Mouse (Mus musculus) forebrain, postnatal 0 days (tissue): ENCODE results near the gene Zfp369. TPM values are rescaled to one million over a fixed set of nuclear protein-coding genes. Genes with fewer than 3 reads are reported as not detected.
A peak's percentile ranks its signal among the peaks of the same experiment; 100 is the strongest.

Source experiments
- ATAC-seq: fragments of 200-750 bp; cut with Nextera tagmentation; 2 replicates; pipeline ENCODE4 v1.8.0; 2017; ENCODE audit warnings: mild to moderate bottlenecking, moderate library complexity
- DNase-seq: peaks from one replicate; pipeline ENCODE4 v3.0.0-alpha.2; 2015
- H3K27ac ChIP-seq: fragments of 300-500 bp; sonication (generic); 2 replicates; pipeline ENCODE4 v1.5.1; 2014; ENCODE audit warnings: low read depth, mild to moderate bottlenecking, antibody characterized with exemption, low read length, moderate library complexity, mixed read lengths
- H3K27me3 ChIP-seq: fragments of 300-500 bp; sonication (generic); 2 replicates; pipeline ENCODE4 v1.6.1; 2014; ENCODE audit warnings: mild to moderate bottlenecking, low read length, mixed read lengths; ENCODE audit not compliant: insufficient read depth
- H3K36me3 ChIP-seq: fragments of 300-500 bp; sonication (generic); 2 replicates; pipeline ENCODE4 v1.6.1; 2014; ENCODE audit warnings: mild to moderate bottlenecking, moderate library complexity; ENCODE audit not compliant: insufficient read depth
- H3K4me1 ChIP-seq: fragments of 300-500 bp; sonication (generic); 2 replicates; pipeline ENCODE4 v1.6.1; 2014; ENCODE audit warnings: antibody characterized with exemption; ENCODE audit not compliant: insufficient read depth
- H3K4me2 ChIP-seq: fragments of 300-500 bp; sonication (generic); 2 replicates; pipeline ENCODE4 v1.6.1; 2014; ENCODE audit warnings: low read depth, mild to moderate bottlenecking, moderate library complexity
- H3K4me3 ChIP-seq: fragments of 300-500 bp; sonication (generic); 2 replicates; pipeline ENCODE4 v1.5.1; 2014; ENCODE audit warnings: low read depth, low read length, mixed read lengths
- H3K9ac ChIP-seq: fragments of 300-500 bp; sonication (generic); 2 replicates; pipeline ENCODE4 v1.6.1; 2014; ENCODE audit warnings: mild to moderate bottlenecking
- H3K9me3 ChIP-seq: fragments of 300-500 bp; sonication (generic); 2 replicates; pipeline ENCODE4 v1.6.1; 2016; ENCODE audit warnings: low read length
- CTCF ChIP-seq: sonication (generic); IDR thresholded peaks from 2 replicates; pipeline ENCODE4 v1.5.1; 2016; ENCODE audit warnings: antibody characterized with exemption, control low read depth, low read depth
- WGBS: fragments of 180-500 bp; shearing (Covaris S2); extraction: QIAGEN DNeasy Blood & Tissue Kit; methylation state at CpG from one replicate; pipeline ENCODE4 v1.1.7; 2014; 5-methylcytosine and 5-hydroxymethylcytosine counted together
- polyA plus RNA-seq: library from polyadenylated mRNA; unstranded; fragments of >200 nt; fragmentation: Nextera tagmentation; extraction: Ambion mirVana; gene quantifications from 2 replicates; pipeline ENCODE4 v1.2.1, GENCODE M21; 2015
- total RNA-seq: library from RNA; depleted of rRNA; stranded (reverse); fragments of >200 nt; gene quantifications from 2 replicates; pipeline ENCODE4 v1.2.3, GENCODE M21; 2014

Gene Zfp369
- total and polyA plus RNA-seq, 2 experiments from 2014 or later: 9.7 to 65.3 TPM

- no peak overlapping the region for H3K4me3 ChIP-seq
- 96% methylated on average over 4 of the region's 4 CpGs for WGBS
These were observed 35.3 kb upstream of the Zfp369 start for GRCm38 (mm10) chr13:65243273-65243672.

DNA sequence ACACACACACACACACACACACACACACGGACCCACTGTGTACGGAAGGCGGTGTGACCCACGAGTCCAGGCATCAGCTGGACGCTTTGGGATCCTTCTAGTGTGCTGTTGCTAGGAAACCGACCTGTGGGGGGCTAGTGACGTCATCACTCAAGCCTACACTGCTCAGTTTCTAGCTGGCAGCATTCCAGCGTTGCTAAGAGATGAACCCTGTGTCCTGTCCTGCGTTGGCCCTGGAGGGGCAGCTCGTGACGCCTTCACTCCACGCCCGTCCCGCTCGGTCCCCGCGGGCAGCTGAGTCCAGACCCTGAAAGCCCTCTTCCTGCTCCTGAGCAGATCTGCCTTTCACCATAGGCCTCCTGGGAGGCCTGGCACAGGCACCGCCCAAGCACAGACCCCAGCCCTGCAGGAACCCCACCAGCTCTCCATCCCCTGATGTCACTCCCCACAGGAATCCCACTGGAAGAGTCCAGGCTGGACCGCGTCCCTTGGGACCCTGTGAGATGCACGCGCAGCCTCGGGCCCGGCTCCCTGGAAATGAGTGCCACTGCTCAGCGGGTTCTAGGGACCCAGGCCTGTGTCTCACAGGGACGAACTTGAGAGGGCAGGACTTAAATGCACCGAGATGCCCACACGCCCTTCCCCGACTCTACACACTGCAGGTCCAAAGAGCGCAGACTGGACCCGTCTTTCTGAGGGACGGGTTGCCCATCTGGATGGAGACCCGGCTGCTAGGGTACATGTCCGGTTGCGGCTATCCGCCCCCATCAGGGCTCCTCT is 20.2 kb upstream of the Zfp369 start:
- ATAC-seq (peak; percentile 89), DNase-seq (peak; percentile 81)
- peaks cover 9% of the 10 kb centered on the region; the same call in 1 of the 2 replicates for H3K36me3 ChIP-seq
- H3K4me3 ChIP-seq: peak overlapping the region; percentile 25
- peak overlapping the region; percentile 41 for H3K4me2 ChIP-seq
- no peaks in the 10 kb centered on the region for H3K4me1 ChIP-seq
- 33% methylated on average over 36 of the region's 36 CpGs for WGBS
- H3K9ac ChIP-seq: peak overlapping the region; percentile 35
- no peaks in the 10 kb centered on the region for H3K27me3 ChIP-seq
- no peak for TF ChIP-seq CTCF
- H3K27ac ChIP-seq: peak overlapping the region; percentile 40; the same call in 1 of the 2 replicates
- peaks cover 47% of the 10 kb centered on the region; the same call in 1 of the 2 replicates for H3K9me3 ChIP-seq

More at GRCm38 (mm10) chr13:65243273-65243672, 35.3 kb upstream of the Zfp369 start:
- H3K4me1 ChIP-seq: peaks cover 7% of the 10 kb centered on the region; the same call in 1 of the 2 replicates
- no peaks in the 10 kb centered on the region for H3K36me3 ChIP-seq
- H3K9me3 ChIP-seq: 0 out of 2 replicates have a peak, but pooled peaks cover 6% of the 10 kb centered on the region
- DNase-seq: no peak
- TF ChIP-seq CTCF: no peak
- no peaks in the 10 kb centered on the region for H3K27me3 ChIP-seq
- no peak overlapping the region for H3K9ac ChIP-seq
- H3K27ac ChIP-seq: no peak overlapping the region
- H3K4me2 ChIP-seq: no peak overlapping the region
- no peak for ATAC-seq

GRCm38 (mm10) chr13:65259239-65259638 is 19.4 kb upstream of the Zfp369 start, which contains the start of gene Gm10775:
Gene Gm10775, plus strand, starts transcription at chr13:65259539.
- Histone ChIP-seq H3K27ac (peak within 1 kb of the TSS; percentile 40; the same call in 1 of the 2 replicates), H3K9ac (peak within 1 kb of the TSS; percentile 35), H3K27me3 (no peaks in the 10 kb centered on the region), H3K4me3 (peak within 1 kb of the TSS; percentile 25), H3K4me1 (no peaks in the 10 kb centered on the region), H3K9me3 (peaks cover 55% of the 10 kb centered on the region; the same call in 1 of the 2 replicates), H3K36me3 (peaks cover 18% of the 10 kb centered on the region; the same call in 1 of the 2 replicates), H3K4me2 (peak within 1 kb of the TSS; percentile 41)
- TF ChIP-seq CTCF: no peak
- ATAC-seq: no peak
- WGBS: 50% methylated on average over 29 of the region's 29 CpGs
- no peak for DNase-seq

- ATAC-seq: no peak
- Histone ChIP-seq H3K4me2 (no peak overlapping the region), H3K4me1 (no peaks in the 10 kb centered on the region), H3K4me3 (no peak overlapping the region), H3K27ac (no peak overlapping the region), H3K36me3 (peaks cover 18% of the 10 kb centered on the region; the same call in 1 of the 2 replicates), H3K9ac (no peak overlapping the region), H3K27me3 (no peaks in the 10 kb centered on the region), H3K9me3 (peaks cover 50% of the 10 kb centered on the region; the same call in 1 of the 2 replicates)
- no peak for DNase-seq
- WGBS: 96% methylated on average over 5 of the region's 5 CpGs
- no peak for TF ChIP-seq CTCF
These were observed 16.5 kb upstream of the Zfp369 start for GRCm38 (mm10) chr13:65262086-65262485.

GRCm38 (mm10) chr13:65277994-65278382 is 626 bp upstream of the Zfp369 start:
- WGBS: 16% methylated on average over 9 of the region's 9 CpGs
- peaks cover 11% of the 10 kb centered on the region for H3K9me3 ChIP-seq
- H3K27me3 ChIP-seq: no peaks in the 10 kb centered on the region
- peak overlapping the region; percentile 81 for H3K9ac ChIP-seq
- peak overlapping the region; percentile 92 for H3K27ac ChIP-seq
- 0 out of 2 replicates have a peak, but pooled peaks have one; percentile 2 for TF ChIP-seq CTCF
- peak; percentile 21 for ATAC-seq
- H3K36me3 ChIP-seq: peaks cover 7% of the 10 kb centered on the region; the same call in 1 of the 2 replicates
- DNase-seq: no peak
- peaks cover 3% of the 10 kb centered on the region; the same call in 1 of the 2 replicates for H3K4me1 ChIP-seq
- H3K4me2 ChIP-seq: peak overlapping the region; percentile 60
- H3K4me3 ChIP-seq: peak overlapping the region; percentile 80

DNA sequence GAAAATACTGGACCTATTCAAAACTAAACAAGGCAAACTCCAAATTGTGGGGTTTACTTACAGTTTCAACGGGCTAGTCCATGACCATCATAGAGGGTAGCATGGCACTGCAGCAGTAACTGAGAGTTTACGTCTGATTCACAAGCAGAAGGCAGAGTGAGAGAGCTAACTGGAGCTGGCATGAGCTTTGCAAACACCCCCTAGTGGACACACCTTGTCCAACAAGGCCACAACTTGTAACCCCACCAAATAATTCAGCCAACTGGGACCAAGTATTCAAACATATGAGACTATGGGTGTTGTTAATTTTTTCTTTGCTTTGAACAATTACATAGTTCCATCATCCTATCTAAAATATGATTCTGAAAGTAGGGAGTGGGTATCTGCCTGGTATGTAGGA is 8.2 kb downstream of the Zfp369 start:
- ATAC-seq: no peak
- H3K9ac ChIP-seq: no peak overlapping the region
- DNase-seq: no peak
- no peak overlapping the region for H3K27ac ChIP-seq
- peaks cover 62% of the 10 kb centered on the region for H3K9me3 ChIP-seq
- peaks cover 54% of the 10 kb centered on the region for H3K36me3 ChIP-seq
- H3K4me3 ChIP-seq: no peak overlapping the region
- no peak for TF ChIP-seq CTCF
- H3K4me1 ChIP-seq: no peaks in the 10 kb centered on the region
- H3K4me2 ChIP-seq: no peak overlapping the region
- WGBS: 94% methylated on average over 2 of the region's 2 CpGs
- no peaks in the 10 kb centered on the region for H3K27me3 ChIP-seq

GRCm38 (mm10) chr13:65296354-65296753 is 17.7 kb downstream of the Zfp369 start:
- peaks cover 62% of the 10 kb centered on the region for H3K36me3 ChIP-seq
- no peak for TF ChIP-seq CTCF
- peaks cover 63% of the 10 kb centered on the region for H3K9me3 ChIP-seq
- H3K27me3 ChIP-seq: no peaks in the 10 kb centered on the region
- ATAC-seq (no peak), DNase-seq (no peak)
- H3K4me2 ChIP-seq: no peak overlapping the region
- no peak overlapping the region for H3K9ac ChIP-seq
- no peak overlapping the region for H3K4me3 ChIP-seq
- H3K27ac ChIP-seq: no peak overlapping the region
- WGBS: over 99% methylated on average over 4 of the region's 4 CpGs
- no peaks in the 10 kb centered on the region for H3K4me1 ChIP-seq
